Mouse (Mus musculus): ENCODE measurements around the gene Brsk1. TPM values are rescaled to one million over a fixed set of nuclear protein-coding genes. Genes with fewer than 3 reads are reported as not detected.

Gene Brsk1
- polyA plus RNA-seq, 1 experiment from 2014 or later, result 0.74 TPM

Other genes starting within 250 kb of the Brsk1 start
- 19.5 and 22.4 TPM in 2 replicates for gene Rdh13, start 245.0 kb upstream of the Brsk1 start, polyA plus RNA-seq (2015; fragmentation: Nextera tagmentation; extraction: Ambion mirVana)
- 21.3 and 23.6 TPM in 2 replicates for gene Eps8l1, start 229.9 kb upstream of the Brsk1 start, polyA plus RNA-seq (2015; fragmentation: Nextera tagmentation; extraction: Ambion mirVana)
- 20.1 and 21.0 TPM in 2 replicates for gene Ppp1r12c, start 188.9 kb upstream of the Brsk1 start, polyA plus RNA-seq (2015; fragmentation: Nextera tagmentation; extraction: Ambion mirVana)
- gene Tnnt1, start 174.2 kb upstream of the Brsk1 start, polyA plus RNA-seq (2015; fragmentation: Nextera tagmentation; extraction: Ambion mirVana), result 28.6 and 34.6 TPM in 2 replicates
- gene Tnni3, start 166.4 kb upstream of the Brsk1 start, polyA plus RNA-seq (2015; fragmentation: Nextera tagmentation; extraction: Ambion mirVana), result 77.2 and 102 TPM in 2 replicates
- 4.7 TPM in 2 replicates for gene Dnaaf3, start 158.2 kb upstream of the Brsk1 start, polyA plus RNA-seq (2015; fragmentation: Nextera tagmentation; extraction: Ambion mirVana)
- gene Syt5, start 143.1 kb upstream of the Brsk1 start, polyA plus RNA-seq (2015; fragmentation: Nextera tagmentation; extraction: Ambion mirVana), result 5.5 and 8.3 TPM in 2 replicates
- gene Ptprh, start 86.6 kb upstream of the Brsk1 start, polyA plus RNA-seq (2015; fragmentation: Nextera tagmentation; extraction: Ambion mirVana), result not detected in 2 replicates
- gene Tmem86b, start 59.2 kb upstream of the Brsk1 start, polyA plus RNA-seq (2015; fragmentation: Nextera tagmentation; extraction: Ambion mirVana), result 0.69 and 1.7 TPM in 2 replicates
- 3.5 and 3.9 TPM in 2 replicates for gene Ppp6r1, start 31.6 kb upstream of the Brsk1 start, polyA plus RNA-seq (2015; fragmentation: Nextera tagmentation; extraction: Ambion mirVana)
- gene Hspbp1, start 5.5 kb upstream of the Brsk1 start, polyA plus RNA-seq (2015; fragmentation: Nextera tagmentation; extraction: Ambion mirVana), result 85.7 and 90.9 TPM in 2 replicates
- 0.14 TPM in 1 of 2 replicates, not detected in the other for gene Tmem150b, start 34.6 kb downstream of the Brsk1 start, polyA plus RNA-seq (2015; fragmentation: Nextera tagmentation; extraction: Ambion mirVana)
- gene Kmt5c, start 49.5 kb downstream of the Brsk1 start, polyA plus RNA-seq (2015; fragmentation: Nextera tagmentation; extraction: Ambion mirVana), result 57.2 and 60.2 TPM in 2 replicates
- 77.9 and 94.0 TPM in 2 replicates for gene Cox6b2, start 62.5 kb downstream of the Brsk1 start, polyA plus RNA-seq (2015; fragmentation: Nextera tagmentation; extraction: Ambion mirVana)
- gene Fam71e2, start 80.7 kb downstream of the Brsk1 start, polyA plus RNA-seq (2015; fragmentation: Nextera tagmentation; extraction: Ambion mirVana), result not detected in 2 replicates
- gene Il11, start 92.3 kb downstream of the Brsk1 start, polyA plus RNA-seq (2015; fragmentation: Nextera tagmentation; extraction: Ambion mirVana), result 0.18 and 0.19 TPM in 2 replicates
- 0.34 and 0.48 TPM in 2 replicates for gene Tmem190, start 92.3 kb downstream of the Brsk1 start, polyA plus RNA-seq (2015; fragmentation: Nextera tagmentation; extraction: Ambion mirVana)
- gene Tmem238, start 99.1 kb downstream of the Brsk1 start, polyA plus RNA-seq (2015; fragmentation: Nextera tagmentation; extraction: Ambion mirVana), result 14.7 and 17.9 TPM in 2 replicates
- gene Rpl28, start 102.3 kb downstream of the Brsk1 start, polyA plus RNA-seq (2015; fragmentation: Nextera tagmentation; extraction: Ambion mirVana), result 337 and 342 TPM in 2 replicates
- gene Ube2s, start 122.0 kb downstream of the Brsk1 start, polyA plus RNA-seq (2015; fragmentation: Nextera tagmentation; extraction: Ambion mirVana), result 355 and 372 TPM in 2 replicates
- 0.99 and 1.2 TPM in 2 replicates for gene Shisa7, start 154.1 kb downstream of the Brsk1 start, polyA plus RNA-seq (2015; fragmentation: Nextera tagmentation; extraction: Ambion mirVana)
- gene Isoc2b, start 179.7 kb downstream of the Brsk1 start, polyA plus RNA-seq (2015; fragmentation: Nextera tagmentation; extraction: Ambion mirVana), result 14.1 and 15.7 TPM in 2 replicates
- 0.87 and 1.3 TPM in 2 replicates for gene Isoc2a, start 186.5 kb downstream of the Brsk1 start, polyA plus RNA-seq (2015; fragmentation: Nextera tagmentation; extraction: Ambion mirVana)
- 0.21 TPM in 1 of 2 replicates, not detected in the other for gene Gm36210, start 215.9 kb downstream of the Brsk1 start, polyA plus RNA-seq (2015; fragmentation: Nextera tagmentation; extraction: Ambion mirVana)
- gene Zfp628, start 224.6 kb downstream of the Brsk1 start, polyA plus RNA-seq (2015; fragmentation: Nextera tagmentation; extraction: Ambion mirVana), result 3.4 and 3.7 TPM in 2 replicates
- gene Nat14, start 231.4 kb downstream of the Brsk1 start, polyA plus RNA-seq (2015; fragmentation: Nextera tagmentation; extraction: Ambion mirVana), result 2.5 and 2.7 TPM in 2 replicates
- 2.1 and 2.4 TPM in 2 replicates for gene Ssc5d, start 235.2 kb downstream of the Brsk1 start, polyA plus RNA-seq (2015; fragmentation: Nextera tagmentation; extraction: Ambion mirVana)

Measured in lung, embryonic 16.5 days (tissue).